ENCODE assay signal across 20 mouse cellular contexts in the genomic region with DNA sequence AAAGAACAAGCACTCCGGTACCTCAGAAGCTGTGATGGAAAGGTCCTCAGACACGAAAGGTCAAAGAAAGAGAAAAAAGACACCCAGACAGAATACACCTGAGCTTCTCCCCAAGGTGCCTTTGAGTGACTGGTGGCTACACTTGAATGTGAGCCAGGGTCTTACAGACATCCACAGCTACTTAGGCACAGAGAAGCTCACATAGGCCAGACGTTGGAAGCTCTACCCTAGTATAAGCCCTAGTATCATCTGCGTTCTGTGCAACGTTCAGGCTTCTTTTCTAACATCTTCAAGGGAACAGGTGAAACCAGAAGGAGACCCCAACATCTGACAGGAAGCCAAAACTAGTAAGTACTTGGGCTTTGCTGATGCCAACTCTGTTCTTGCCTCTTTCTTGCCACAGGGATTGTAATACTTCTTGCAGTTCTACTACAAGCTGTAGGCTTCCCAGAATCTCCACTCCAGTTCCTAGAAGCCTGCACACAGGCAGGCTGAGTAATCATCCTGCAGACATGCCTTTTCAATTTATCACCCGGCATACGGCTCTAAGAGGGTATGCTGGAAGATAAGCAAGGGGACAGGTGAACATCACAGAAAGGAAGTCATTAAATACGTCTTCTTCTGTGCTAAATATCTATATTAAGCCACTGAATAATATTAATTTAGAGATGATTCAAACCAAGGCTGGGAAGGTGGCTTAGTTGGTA.
DNase-seq lines count a peak whose midpoint lies in the region; ATAC-seq and TF ChIP-seq lines count a peak whose summit lies in the region.
"Had no signal": no experiment of that assay in that cellular context is flagged by ENCODE, and none has a peak within 500 bp of the region (broad histone marks: within the 10 kb centered on the region; RNA-seq: fewer than 3 reads in every experiment).

No protein-coding gene starts in this region.

- no peaks in the 10 kb centered on the region for H3K27me3 ChIP-seq in stomach, embryonic 14.5 days (ENCODE audit: control insufficient read depth, insufficient read depth, low read length)
- H3K27me3 ChIP-seq in stomach, postnatal 0 days (ENCODE audit: control insufficient read depth, insufficient read depth, low read length), result no peaks in the 10 kb centered on the region
- H3K27me3 ChIP-seq in liver, embryonic 11.5 days (replicated peaks; ENCODE audit: control insufficient read depth, insufficient read depth, low read length), result no peaks in the 10 kb centered on the region
- H3K27me3 ChIP-seq: hindbrain, embryonic 13.5 days had no signal

- WGBS in stomach, embryonic 14.5 days, result 77% methylated on average over 8 of the region's 8 CpGs
- 71% methylated on average over 8 of the region's 8 CpGs for WGBS in stomach, postnatal 0 days
- WGBS in liver, embryonic 11.5 days, result 55% methylated on average over 8 of the region's 8 CpGs

- peak; percentile 49; the same call in 1 of the 2 replicates for ATAC-seq in stomach, embryonic 14.5 days (ENCODE audit: insufficient number of reproducible peaks, insufficient read depth, low FRiP score, low read depth)
- no peak for ATAC-seq in stomach, postnatal 0 days (ENCODE audit: low FRiP score, low TSS enrichment)
- peak; percentile 95 for ATAC-seq in liver, embryonic 11.5 days (replicated peaks; ENCODE audit: low FRiP score)
- ATAC-seq: forebrain, postnatal 0 days; intestine, embryonic 16.5 days; lung, postnatal 0 days had no signal

- no peak overlapping the region for H3K4me3 ChIP-seq in stomach, embryonic 14.5 days (ENCODE audit: low read depth, low read length)
- no peak overlapping the region for H3K4me3 ChIP-seq in stomach, postnatal 0 days (ENCODE audit: low read depth, low read length)
- H3K4me3 ChIP-seq in liver, embryonic 11.5 days (ENCODE audit: low read depth, low read length), result peak overlapping the region; percentile 22
- H3K4me3 ChIP-seq: hindbrain, embryonic 13.5 days; megakaryocyte, embryonic 14.5 days had no signal

- TF ChIP-seq CTCF in stomach, postnatal 0 days (IDR thresholded peaks at IDR 0.05; ENCODE audit: low read depth), result no peak

- H3K4me2 ChIP-seq in stomach, embryonic 14.5 days (replicated peaks; ENCODE audit: low read depth, low read length), result no peak overlapping the region
- H3K4me2 ChIP-seq in stomach, postnatal 0 days (replicated peaks; ENCODE audit: low read depth), result no peak overlapping the region
- H3K4me2 ChIP-seq in liver, embryonic 11.5 days, result peak overlapping the region; percentile 63
- H3K4me2 ChIP-seq: hindbrain, embryonic 13.5 days had no signal

- no peaks in the 10 kb centered on the region for H3K9me3 ChIP-seq in stomach, embryonic 14.5 days (ENCODE audit: control insufficient read depth, low read depth, low read length)
- no peaks in the 10 kb centered on the region for H3K9me3 ChIP-seq in stomach, postnatal 0 days (ENCODE audit: control insufficient read depth, low read length)
- H3K9me3 ChIP-seq in liver, embryonic 11.5 days (ENCODE audit: control insufficient read depth, low read length), result no peaks in the 10 kb centered on the region
- H3K9me3 ChIP-seq: G1E; hindbrain, embryonic 13.5 days; megakaryocyte, embryonic 14.5 days had no signal

- no peak for TF ChIP-seq EP300 in stomach, postnatal 0 days (optimal IDR thresholded peaks at IDR 0.05)

- H3K27ac ChIP-seq in stomach, embryonic 14.5 days (ENCODE audit: low read length), result no peak overlapping the region
- H3K27ac ChIP-seq in stomach, postnatal 0 days (replicated peaks), result no peak overlapping the region; the same call in 1 of the 2 replicates
- peak overlapping the region; percentile 86 for H3K27ac ChIP-seq in liver, embryonic 11.5 days (ENCODE audit: low read depth, low read length)
- H3K27ac ChIP-seq: hindbrain, embryonic 13.5 days had no signal

- no peaks in the 10 kb centered on the region for H3K36me3 ChIP-seq in stomach, embryonic 14.5 days (ENCODE audit: control insufficient read depth, insufficient read depth, low read length)
- no peaks in the 10 kb centered on the region for H3K36me3 ChIP-seq in stomach, postnatal 0 days (ENCODE audit: control insufficient read depth, insufficient read depth, low read length)
- H3K36me3 ChIP-seq in liver, embryonic 11.5 days (ENCODE audit: control insufficient read depth, insufficient read depth, low read length), result no peaks in the 10 kb centered on the region
- H3K36me3 ChIP-seq: G1E; hindbrain, embryonic 13.5 days had no signal

- intact Hi-C loops in heart, postnatal 10 days (cut with DNase I), result no loop called here

- DNase-seq in heart, adult 11 months, result peak; percentile 79
- no peak for DNase-seq in heart, postnatal 10 days
- DNase-seq in stomach, postnatal 0 days (ENCODE audit: low spot score), result no peak
- DNase-seq in liver, embryonic 11.5 days (ENCODE audit: low spot score), result peak; percentile 32
- peak; percentile 10 for DNase-seq in testis, postnatal 10 days (ENCODE audit: low spot score)
- DNase-seq in layer of hippocampus, postnatal 25 days (ENCODE audit: extremely low spot score in 1 of 2, low spot score in 1 of 2), result no peak
- no peak for DNase-seq in right cerebral cortex, postnatal 36 days (ENCODE audit: low spot score in 2 of 2)
- DNase-seq: adrenal gland, postnatal 10 days; cerebellum, adult 9-11 months; embryo, embryonic 11 days; forebrain, postnatal 0 days; gastrocnemius, postnatal 14 days; kidney, postnatal 10 days; retina, postnatal 1 day had no signal

- peaks cover 4% of the 10 kb centered on the region for H3K4me1 ChIP-seq in stomach, embryonic 14.5 days (ENCODE audit: control insufficient read depth, insufficient read depth, low read length)
- H3K4me1 ChIP-seq in stomach, postnatal 0 days (replicated peaks; ENCODE audit: control insufficient read depth, insufficient read depth), result no peaks in the 10 kb centered on the region
- H3K4me1 ChIP-seq in liver, embryonic 11.5 days (replicated peaks; ENCODE audit: control insufficient read depth, insufficient read depth, low read length), result peaks cover 38% of the 10 kb centered on the region

- no peak overlapping the region for H3K9ac ChIP-seq in stomach, embryonic 14.5 days (replicated peaks; ENCODE audit: low read depth, low read length)
- no peak overlapping the region for H3K9ac ChIP-seq in stomach, postnatal 0 days (ENCODE audit: low read length)
- H3K9ac ChIP-seq in liver, embryonic 11.5 days (ENCODE audit: low read depth, low read length), result peak overlapping the region; percentile 53
- H3K9ac ChIP-seq: forebrain, postnatal 0 days; hindbrain, embryonic 13.5 days had no signal

Comparison
In these comparisons a context has a peak if more than half of its experiments do, and no peak if none do; other contexts are left out.
1. DNase-seq: peak in heart, adult 11 months (single experiment), liver, embryonic 11.5 days (single experiment) and testis, postnatal 10 days (single experiment); none in heart, postnatal 10 days (0 of 2), stomach, postnatal 0 days (single experiment), layer of hippocampus, postnatal 25 days (0 of 2) and right cerebral cortex, postnatal 36 days (0 of 2).